Mouse (Mus musculus) cerebellum, adult 2 months (tissue): ENCODE results near the gene Rnft1.

ENCODE experiments used
- CTCF ChIP-seq: fragments of 200-500 bp; IDR thresholded peaks from 2 replicates; pipeline ENCODE4 v1.5.1; 2011; ENCODE audit warnings: low read depth, mild to moderate bottlenecking, control low read depth, low read length, moderate library complexity, borderline replicate concordance; ENCODE audit not compliant: insufficient read depth
- POLR2A ChIP-seq: fragments of 200-500 bp; IDR thresholded peaks from 2 replicates; pipeline ENCODE4 v1.6.1; 2011; ENCODE audit warnings: low read length, control low read depth, borderline replicate concordance; ENCODE audit not compliant: insufficient read depth

DNA sequence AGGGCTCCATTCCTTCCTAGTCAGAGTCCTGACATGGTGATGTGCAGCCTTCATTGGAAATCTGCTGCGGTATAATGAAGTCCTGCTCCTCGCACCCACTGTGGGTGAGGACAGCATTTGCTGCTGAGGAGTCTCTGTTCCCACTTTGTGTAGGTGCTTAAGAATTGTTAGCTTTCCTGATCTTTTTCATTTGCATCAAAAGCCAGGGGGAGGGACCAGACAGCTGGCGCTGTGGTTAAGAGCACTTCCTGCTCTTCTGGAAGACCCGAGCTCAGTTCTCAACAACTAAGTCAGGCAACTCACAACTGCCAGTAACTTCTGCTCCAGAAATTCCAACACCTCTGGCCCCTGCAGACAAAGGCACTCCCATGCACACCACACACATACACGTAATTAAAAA, 43.7 kb upstream of the Rnft1 start:
- TF ChIP-seq CTCF: no peak
- TF ChIP-seq POLR2A: no peak
